Mouse (Mus musculus): ENCODE data around the gene Gm13088.
"Not testable (repeated sequence)": the region's sequence is repeated elsewhere in the genome, so short reads cannot be mapped to it uniquely, and the experiment has no call there.

Gm13088 gene

GRCm38 (mm10) chr4:143657146-143657545 is at the start of gene Gm13088:
Gm13088 (minus strand) TSS chr4:143657246.
- not testable (repeated sequence) for DNase-seq

DNA sequence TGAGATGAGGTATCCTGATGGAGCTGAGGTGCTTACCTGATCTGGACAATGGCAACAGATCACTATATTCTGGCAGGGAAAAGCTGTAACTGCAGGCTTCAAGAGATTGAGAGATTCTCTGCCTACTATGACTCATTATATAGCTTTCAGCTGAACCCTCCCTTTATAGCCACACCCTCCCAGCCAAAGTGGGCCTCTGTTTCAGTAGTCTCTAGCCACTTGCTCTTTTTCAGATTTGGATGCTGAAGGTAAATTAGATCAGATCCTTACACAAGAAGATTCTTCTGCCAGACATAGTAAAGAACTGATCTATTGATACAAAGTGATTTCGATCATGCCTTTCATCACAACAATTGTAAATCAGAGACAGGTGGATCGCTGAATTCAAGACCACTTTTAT is 45.6 kb upstream of the Gm13088 start, which contains the start of gene Gm13089:
Gene Gm13089, minus strand, starts transcription at position 101 of the 400 bp plus-strand sequence.
- no peak for DNase-seq

- DNase-seq = not testable (repeated sequence)
These were observed 38.9 kb downstream of the Gm13088 start for GRCm38 (mm10) chr4:143618101-143618500.

DNA sequence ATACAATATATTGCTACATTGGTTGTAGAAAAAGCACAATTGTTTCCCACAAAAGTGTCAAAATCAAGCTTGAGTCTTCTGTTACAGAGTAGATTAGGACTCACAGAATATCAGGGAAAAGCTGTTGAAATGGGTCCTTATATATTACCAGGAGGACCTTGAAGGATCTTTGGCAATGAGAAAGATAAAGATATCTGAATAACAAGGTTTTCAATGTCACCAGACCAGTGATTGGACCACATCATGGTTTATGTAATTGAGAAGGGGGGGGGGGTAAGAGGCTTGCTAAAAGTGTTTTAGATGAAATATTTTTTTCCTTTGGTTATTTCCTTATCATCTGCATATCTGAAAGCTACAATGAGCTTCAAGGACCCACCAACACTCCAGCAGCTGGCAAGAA is 42.3 kb downstream of the Gm13088 start, which contains the start of gene Gm13083:
Gene Gm13083, plus strand, starts transcription at position 301 of the 400 bp plus-strand sequence.
- not testable (repeated sequence) for DNase-seq

GRCm38 (mm10) chr4:143611927-143612326 is 45.1 kb downstream of the Gm13088 start:
- not testable (repeated sequence) for DNase-seq

All from lung, postnatal 4 days (tissue).